In genomic region chr16:94075362-94076027, GRCm38 (mm10) we compare ENCODE assay signal across 11 mouse cellular contexts. TPM values are rescaled to one million over a fixed set of nuclear protein-coding genes. Genes with fewer than 3 reads are reported as not detected.
DNase-seq lines count a peak whose midpoint lies in the region; ATAC-seq and TF ChIP-seq lines count a peak whose summit lies in the region.
"Had no signal": no experiment of that assay in that cellular context is flagged by ENCODE, and none has a peak within 500 bp of the region (broad histone marks: within the 10 kb centered on the region; RNA-seq: fewer than 3 reads in every experiment).

No protein-coding gene starts in this region.

- TF ChIP-seq EP300 in liver, postnatal 0 days (IDR thresholded peaks at IDR 0.05; ENCODE audit: low read depth): no peak

- H3K9ac ChIP-seq in liver, postnatal 0 days (replicated peaks): no peak overlapping the region
- no peak overlapping the region for H3K9ac ChIP-seq in liver, embryonic 12.5 days
- H3K9ac ChIP-seq in lung, embryonic 14.5 days: no peak overlapping the region
- H3K9ac ChIP-seq: forebrain, embryonic 12.5 days; hindbrain, embryonic 13.5 days; neural tube, embryonic 12.5 days had no signal

- no peak for ATAC-seq in liver, postnatal 0 days
- no peak for ATAC-seq in liver, embryonic 12.5 days
- no peak for ATAC-seq in lung, embryonic 14.5 days (ENCODE audit: insufficient read depth)

- no peak overlapping the region for H3K4me3 ChIP-seq in liver, postnatal 0 days (ENCODE audit: low read depth, low read length)
- no peak overlapping the region for H3K4me3 ChIP-seq in liver, embryonic 12.5 days
- no peak overlapping the region for H3K4me3 ChIP-seq in lung, embryonic 14.5 days (ENCODE audit: low read depth, low read length)
- H3K4me3 ChIP-seq: forebrain, embryonic 12.5 days; hindbrain, embryonic 13.5 days; neural tube, embryonic 12.5 days had no signal

- H3K4me2 ChIP-seq in liver, postnatal 0 days (ENCODE audit: low read depth, low read length): no peak overlapping the region
- H3K4me2 ChIP-seq in liver, embryonic 12.5 days: no peak overlapping the region
- H3K4me2 ChIP-seq in lung, embryonic 14.5 days: no peak overlapping the region
- H3K4me2 ChIP-seq: forebrain, embryonic 12.5 days; hindbrain, embryonic 13.5 days; neural tube, embryonic 12.5 days had no signal

- no peaks in the 10 kb centered on the region for H3K4me1 ChIP-seq in liver, postnatal 0 days (ENCODE audit: insufficient read depth)
- no peaks in the 10 kb centered on the region for H3K4me1 ChIP-seq in liver, embryonic 12.5 days
- no peaks in the 10 kb centered on the region for H3K4me1 ChIP-seq in lung, embryonic 14.5 days (ENCODE audit: insufficient read depth)
- H3K4me1 ChIP-seq: hindbrain, embryonic 13.5 days; neural tube, embryonic 12.5 days had no signal

- no peaks in the 10 kb centered on the region for H3K9me3 ChIP-seq in liver, postnatal 0 days (ENCODE audit: low read length)
- H3K9me3 ChIP-seq in liver, embryonic 12.5 days (replicated peaks): no peaks in the 10 kb centered on the region
- no peaks in the 10 kb centered on the region for H3K9me3 ChIP-seq in lung, embryonic 14.5 days (ENCODE audit: low read depth, low read length)
- H3K9me3 ChIP-seq: forebrain, embryonic 12.5 days; hindbrain, embryonic 13.5 days; neural tube, embryonic 12.5 days had no signal

- no peak for DNase-seq in liver, postnatal 0 days
- peak; percentile 88 for DNase-seq in adrenal gland, adult 2 months
- DNase-seq in lung, embryonic 14.5 days: peak; percentile 72
- peak; percentile 49 for DNase-seq in urinary bladder, adult 2 months (ENCODE audit: low spot score)
- no peak for DNase-seq in ovary, postnatal 36 days (ENCODE audit: low spot score)
- DNase-seq in right cerebral cortex, postnatal 36 days (ENCODE audit: low spot score in 2 of 2): no peak
- no peak for DNase-seq in yolk sac, embryonic 10.5 days (ENCODE audit: low spot score)

- 56% methylated on average over 19 of the region's 19 CpGs for WGBS in liver, postnatal 0 days (ENCODE audit: insufficient replicate concordance)
- 44% methylated on average over 19 of the region's 19 CpGs for WGBS in liver, embryonic 12.5 days (ENCODE audit: insufficient replicate concordance)
- 44% methylated on average over 19 of the region's 19 CpGs for WGBS in lung, embryonic 14.5 days

- no peak overlapping the region for H3K27ac ChIP-seq in liver, postnatal 0 days (ENCODE audit: low read depth)
- no peak overlapping the region for H3K27ac ChIP-seq in liver, embryonic 12.5 days
- H3K27ac ChIP-seq in lung, embryonic 14.5 days (ENCODE audit: low read depth): no peak overlapping the region
- H3K27ac ChIP-seq: forebrain, embryonic 12.5 days; hindbrain, embryonic 13.5 days; neural tube, embryonic 12.5 days had no signal

- peaks cover 56% of the 10 kb centered on the region for H3K27me3 ChIP-seq in liver, postnatal 0 days (ENCODE audit: insufficient read depth, low read length)
- peaks cover 69% of the 10 kb centered on the region for H3K27me3 ChIP-seq in liver, embryonic 12.5 days (replicated peaks)
- peaks cover 48% of the 10 kb centered on the region for H3K27me3 ChIP-seq in lung, embryonic 14.5 days (ENCODE audit: insufficient read depth, low read length)

- peak; percentile 17; the same call in 1 of the 2 replicates for TF ChIP-seq CTCF in liver, postnatal 0 days (IDR thresholded peaks at IDR 0.05; ENCODE audit: low read depth)
- peak; percentile 38 for TF ChIP-seq CTCF in lung, embryonic 14.5 days (IDR thresholded peaks at IDR 0.05; ENCODE audit: low read depth)

- H3K36me3 ChIP-seq in liver, postnatal 0 days (replicated peaks; ENCODE audit: insufficient read depth, low read length): no peaks in the 10 kb centered on the region
- H3K36me3 ChIP-seq in liver, embryonic 12.5 days: no peaks in the 10 kb centered on the region
- no peaks in the 10 kb centered on the region for H3K36me3 ChIP-seq in lung, embryonic 14.5 days (ENCODE audit: insufficient read depth)
- H3K36me3 ChIP-seq: forebrain, embryonic 12.5 days; hindbrain, embryonic 13.5 days; neural tube, embryonic 12.5 days had no signal

RNA-seq across cellular contexts. Expression of gene Sim2, which starts 9.2 kb away (rescaled TPM):
- polyA plus RNA-seq in liver, postnatal 0 days (2015; fragmentation: Nextera tagmentation; extraction: Ambion mirVana): not detected in 2 replicates
- polyA plus RNA-seq in liver, embryonic 12.5 days (2016; fragmentation: Nextera tagmentation; extraction: Ambion mirVana): not detected in 2 replicates
- total RNA-seq in adrenal gland, adult 2 months (2021): not detected
- polyA plus RNA-seq in adrenal gland, adult 2 months (2012; rRNA removed): not detected in 2 replicates
- polyA plus RNA-seq in lung, embryonic 14.5 days (2014; fragmentation: Nextera tagmentation; extraction: Ambion mirVana): 0.04 TPM in 1 of 2 replicates, not detected in the other
- polyA plus RNA-seq in urinary bladder, adult 2 months (2012; rRNA removed): not detected in 2 replicates
- polyA plus RNA-seq: hindbrain, embryonic 13.5 days had no signal

Comparison
In these comparisons a context has a peak if more than half of its experiments do, and no peak if none do; other contexts are left out.
1. DNase-seq: peak in adrenal gland, adult 2 months (single experiment), lung, embryonic 14.5 days (single experiment) and urinary bladder, adult 2 months (single experiment); none in liver, postnatal 0 days (single experiment), ovary, postnatal 36 days (single experiment), right cerebral cortex, postnatal 36 days (0 of 2) and yolk sac, embryonic 10.5 days (single experiment).